Mouse (Mus musculus): ENCODE data around the gene Mtmr4.
A peak's percentile ranks its signal among the peaks of the same experiment; 100 is the strongest.

Gene Mtmr4

GRCm38 (mm10) chr11:87615952-87616351 lies 24.0 kb downstream of the Mtmr4 start:
- no peak for DNase-seq

GRCm38 (mm10) chr11:87616790-87617474 lies 25.0 kb downstream of the Mtmr4 start, which contains the start of gene Hsf5:
TSS of gene Hsf5 (plus strand) at chr11:87617164.
- no peak for DNase-seq

- DNase-seq, result no peak
Measured at GRCm38 (mm10) chr11:87617606-87618005, 25.6 kb downstream of the Mtmr4 start.

- no peak for DNase-seq
Measured at GRCm38 (mm10) chr11:87623160-87623559, 31.2 kb downstream of the Mtmr4 start.

DNA sequence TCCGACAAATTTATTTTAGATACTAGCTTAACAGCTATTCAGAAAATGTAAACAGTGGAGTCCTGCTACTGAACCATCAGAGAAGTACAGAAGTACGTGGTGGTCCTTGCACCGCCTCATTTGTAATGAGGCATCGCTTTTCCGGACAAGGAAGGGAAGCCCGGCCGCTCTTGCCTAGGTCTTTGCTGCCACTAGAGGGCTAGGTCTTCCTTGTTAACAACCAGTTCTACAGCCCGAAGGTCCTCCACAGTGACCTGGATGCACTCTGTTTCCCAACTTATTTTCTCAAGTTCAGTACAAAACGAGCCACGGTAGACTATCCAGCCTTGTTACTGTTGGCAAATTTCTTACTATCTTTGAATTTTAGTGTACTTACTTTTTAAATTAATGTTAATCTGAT lies 37.9 kb downstream of the Mtmr4 start:
- peak; percentile 15 to 48 for DNase-seq

DNA sequence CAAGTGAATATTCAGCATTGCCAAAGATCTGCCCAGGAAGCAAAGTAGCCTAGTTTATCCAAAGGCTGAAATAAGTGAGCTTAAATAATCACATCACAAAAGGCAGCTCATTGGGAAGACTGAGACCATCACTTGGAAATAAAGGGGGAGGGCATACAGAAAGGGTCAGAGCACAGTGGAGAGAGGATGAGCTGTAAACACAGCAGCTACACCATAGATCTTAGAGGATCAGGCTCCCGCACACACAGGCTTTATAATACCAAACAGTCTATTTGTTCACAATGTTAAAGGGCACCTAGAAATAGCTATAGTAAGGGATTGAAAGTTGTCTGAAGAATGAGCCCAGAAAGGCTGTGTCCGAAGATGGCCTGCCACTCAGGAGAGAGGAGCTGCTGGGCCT lies 46.8 kb downstream of the Mtmr4 start:
- DNase-seq, result no peak

DNA sequence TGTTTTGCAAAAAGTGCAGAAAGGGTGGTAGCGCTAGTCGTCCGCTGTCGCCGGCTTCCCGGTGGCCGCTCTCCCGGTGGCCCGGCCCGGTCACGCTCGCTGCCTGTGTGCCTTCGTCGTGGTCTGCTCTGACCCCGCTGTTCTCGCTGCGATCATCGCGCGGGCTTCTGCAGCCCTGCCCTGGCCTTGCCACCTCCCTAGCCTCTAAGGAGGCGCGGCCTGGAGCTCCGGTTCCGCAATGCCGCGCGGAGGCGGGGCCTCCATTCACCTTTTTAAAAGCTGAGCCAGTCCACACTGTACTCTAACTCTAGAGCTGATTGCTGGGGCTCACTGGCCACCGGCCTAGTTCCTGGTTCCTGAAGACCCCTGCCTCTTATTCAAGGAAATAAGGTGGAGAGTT lies 47.2 kb downstream of the Mtmr4 start:
- peak; percentile 61 to 70 for DNase-seq

GRCm38 (mm10) chr11:87642865-87643264 lies 50.9 kb downstream of the Mtmr4 start:
- no peak for DNase-seq

DNA sequence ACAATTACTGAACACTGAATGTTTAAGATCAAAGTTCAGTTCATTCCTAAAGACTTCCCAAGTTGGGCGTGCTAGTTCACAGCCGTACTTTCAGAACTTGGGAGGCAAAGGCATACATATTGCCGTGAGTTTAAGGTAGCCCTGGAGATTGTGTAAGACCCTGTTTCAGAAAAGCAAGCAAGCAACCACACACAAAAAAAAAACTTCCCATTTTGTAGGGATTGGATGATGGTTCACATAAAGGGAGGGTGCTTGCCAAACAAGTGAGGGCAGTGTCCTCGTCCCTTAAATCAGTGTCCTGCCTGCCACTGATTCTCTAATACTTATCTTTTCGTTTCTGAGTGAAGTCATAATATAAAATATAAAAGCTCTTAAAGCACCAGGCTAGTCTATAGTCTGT lies 62.7 kb downstream of the Mtmr4 start:
- no peak for DNase-seq

DNA sequence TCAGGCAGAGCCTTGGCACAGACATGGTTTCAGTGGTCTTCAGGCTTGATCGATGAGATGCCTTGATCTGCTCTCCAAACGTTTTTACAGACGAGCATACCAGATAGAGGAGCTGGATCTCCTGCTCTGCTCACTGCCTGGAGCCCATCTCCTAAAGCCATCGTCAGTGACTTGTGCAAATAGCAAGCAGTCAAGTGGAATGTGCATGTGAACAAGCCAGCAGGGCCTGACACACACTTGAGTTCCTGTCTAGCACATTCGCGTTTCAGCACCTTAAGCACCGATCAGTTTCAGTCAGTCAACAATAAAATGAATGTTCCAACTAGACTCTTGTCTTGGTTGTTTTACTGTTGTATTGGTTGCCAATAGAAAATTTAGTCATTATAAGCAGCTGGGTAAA lies 67.3 kb downstream of the Mtmr4 start:
- DNase-seq, result no peak

GRCm38 (mm10) chr11:87662407-87662806 lies 70.4 kb downstream of the Mtmr4 start, which contains the start of gene Rnf43:
TSS of gene Rnf43 (plus strand) at chr11:87662722.
- peak; percentile 94 to 95 for DNase-seq

DNA sequence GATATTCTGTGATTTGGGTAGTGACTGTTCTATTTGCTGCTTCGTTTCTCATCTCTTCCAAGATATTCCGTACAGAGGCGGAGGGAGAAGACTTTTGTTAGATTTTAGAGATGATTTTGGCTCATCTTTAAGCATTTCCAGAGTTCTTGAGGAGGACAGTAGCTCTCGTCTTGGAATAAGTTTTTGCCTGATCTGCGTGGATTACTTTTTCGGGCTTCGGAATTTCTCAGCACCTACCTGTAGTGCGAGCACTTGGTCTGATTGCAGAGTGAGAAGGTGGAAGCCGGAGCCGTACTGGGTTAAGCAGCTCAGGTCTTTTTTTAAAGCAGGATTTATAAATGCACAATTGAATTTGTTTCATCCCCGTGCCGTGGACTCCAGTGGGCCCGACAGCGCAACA lies 70.9 kb downstream of the Mtmr4 start:
- peak in 1 of 2 experiments; percentile 14 for DNase-seq

- DNase-seq, result no peak
Measured at GRCm38 (mm10) chr11:87663948-87664347, 72.0 kb downstream of the Mtmr4 start.

GRCm38 (mm10) chr11:87664521-87664920 lies 72.6 kb downstream of the Mtmr4 start:
- DNase-seq, result no peak

- peak in 1 of 2 experiments; percentile 21 for DNase-seq
Measured at GRCm38 (mm10) chr11:87665224-87665623, 73.3 kb downstream of the Mtmr4 start.

- DNase-seq, result no peak
Measured at GRCm38 (mm10) chr11:87665658-87666057, 73.7 kb downstream of the Mtmr4 start.
